10 mouse cellular contexts compared by ENCODE assay signal in genomic region chr19:31530616-31531015, GRCm38 (mm10).
A peak's percentile ranks its signal among the peaks of the same experiment; 100 is the strongest.
DNase-seq lines count a peak whose midpoint lies in the region; ATAC-seq and TF ChIP-seq lines count a peak whose summit lies in the region.
"Had no signal": no experiment of that assay in that cellular context is flagged by ENCODE, and none has a peak within 500 bp of the region (broad histone marks: within the 10 kb centered on the region; RNA-seq: fewer than 3 reads in every experiment).

No protein-coding gene starts in this region.

- no peak overlapping the region for H3K27ac ChIP-seq in liver, adult 2 months (replicated peaks; ENCODE audit: insufficient read depth, low read depth, low read length)
- no peak overlapping the region for H3K27ac ChIP-seq in liver, embryonic 12.5 days
- no peak overlapping the region for H3K27ac ChIP-seq in embryonic facial prominence, embryonic 13.5 days
- H3K27ac ChIP-seq in left cerebral cortex, adult 2 months = no peak overlapping the region
- H3K27ac ChIP-seq: forebrain, embryonic 13.5 days had no signal

- DNase-seq in liver, adult 2 months (ENCODE audit: extremely low read depth, low read depth, low spot score) = peak; percentile 8
- peak; percentile 68 to 70 for DNase-seq in kidney, postnatal 25 days
- DNase-seq in ovary, postnatal 36 days (ENCODE audit: low spot score) = peak; percentile 5
- DNase-seq in left cerebral cortex, adult 2 months (ENCODE audit: extremely low spot score in 1 of 2, low spot score in 2 of 2) = no peak
- DNase-seq in B cell, adult 2 months = no peak
- DNase-seq: right cerebral cortex, postnatal 14 days had no signal

- no peaks in the 10 kb centered on the region for H3K36me3 ChIP-seq in liver, adult 2 months (ENCODE audit: control insufficient read depth, insufficient read depth, low read length)
- no peaks in the 10 kb centered on the region for H3K36me3 ChIP-seq in liver, embryonic 12.5 days
- no peaks in the 10 kb centered on the region for H3K36me3 ChIP-seq in embryonic facial prominence, embryonic 13.5 days

- no peaks in the 10 kb centered on the region for H3K27me3 ChIP-seq in liver, adult 2 months (ENCODE audit: control insufficient read depth, insufficient read depth, low read length)
- no peaks in the 10 kb centered on the region for H3K27me3 ChIP-seq in liver, embryonic 12.5 days (replicated peaks)
- H3K27me3 ChIP-seq in embryonic facial prominence, embryonic 13.5 days = no peaks in the 10 kb centered on the region
- H3K27me3 ChIP-seq: forebrain, embryonic 13.5 days had no signal

- 62% methylated on average over 5 of the region's 5 CpGs for WGBS in liver, adult 2 months
- 56% methylated on average over 5 of the region's 5 CpGs for WGBS in liver, embryonic 12.5 days (ENCODE audit: insufficient replicate concordance)
- 53% methylated on average over 5 of the region's 5 CpGs for WGBS in embryonic facial prominence, embryonic 13.5 days

- no peak overlapping the region for H3K9ac ChIP-seq in liver, adult 2 months (ENCODE audit: low read depth, low read length)
- H3K9ac ChIP-seq in liver, embryonic 12.5 days = no peak overlapping the region
- no peak overlapping the region for H3K9ac ChIP-seq in embryonic facial prominence, embryonic 13.5 days
- H3K9ac ChIP-seq: forebrain, embryonic 13.5 days had no signal

- H3K79me2 ChIP-seq in liver, adult 2 months (ENCODE audit: control insufficient read depth, insufficient read depth, low read length) = no peaks in the 10 kb centered on the region

- H3K4me3 ChIP-seq in liver, adult 2 months (ENCODE audit: insufficient read depth, low read depth, low read length) = no peak overlapping the region
- no peak overlapping the region for H3K4me3 ChIP-seq in liver, embryonic 12.5 days
- H3K4me3 ChIP-seq in embryonic facial prominence, embryonic 13.5 days = no peak overlapping the region
- H3K4me3 ChIP-seq in left cerebral cortex, adult 2 months = no peak overlapping the region
- H3K4me3 ChIP-seq: forebrain, embryonic 13.5 days had no signal

- no peak for TF ChIP-seq CTCF in liver, adult 2 months (IDR thresholded peaks at IDR 0.05; ENCODE audit: low read depth, low read length)
- TF ChIP-seq CTCF in left cerebral cortex, adult 2 months (IDR thresholded peaks at IDR 0.05) = no peak

- ATAC-seq in liver, embryonic 12.5 days = no peak
- ATAC-seq in embryonic facial prominence, embryonic 13.5 days (ENCODE audit: insufficient number of reproducible peaks, insufficient read depth, low FRiP score, low TSS enrichment, low read depth) = no peak
- ATAC-seq in activated CD4-positive, CD25-positive, alpha-beta regulatory T cell, adult 4 months = no peak
- ATAC-seq: forebrain, embryonic 13.5 days had no signal

- no peaks in the 10 kb centered on the region for H3K9me3 ChIP-seq in liver, embryonic 12.5 days (replicated peaks)
- H3K9me3 ChIP-seq in embryonic facial prominence, embryonic 13.5 days = no peaks in the 10 kb centered on the region
- H3K9me3 ChIP-seq: forebrain, embryonic 13.5 days had no signal

- H3K4me1 ChIP-seq in liver, adult 2 months (ENCODE audit: control insufficient read depth, insufficient read depth, low read length) = no peaks in the 10 kb centered on the region
- no peaks in the 10 kb centered on the region for H3K4me1 ChIP-seq in liver, embryonic 12.5 days
- H3K4me1 ChIP-seq in embryonic facial prominence, embryonic 13.5 days = peaks cover 18% of the 10 kb centered on the region
- H3K4me1 ChIP-seq: forebrain, embryonic 13.5 days had no signal

- H3K4me2 ChIP-seq in liver, embryonic 12.5 days = no peak overlapping the region
- H3K4me2 ChIP-seq in embryonic facial prominence, embryonic 13.5 days = peak overlapping the region; percentile 14; the same call in 1 of the 2 replicates
- H3K4me2 ChIP-seq: forebrain, embryonic 13.5 days had no signal

- intact Hi-C loops in left cerebral cortex, adult 2 months (cut with DNase I) = no loop called here

- TF ChIP-seq POLR2A in liver, adult 2 months (IDR thresholded peaks at IDR 0.05; ENCODE audit: extremely low read depth, insufficient read depth, low read length) = no peak

Comparison
In these comparisons a context has a peak if more than half of its experiments do, and no peak if none do; other contexts are left out.
1. DNase-seq: peak in liver, adult 2 months (single experiment), kidney, postnatal 25 days (2 of 2) and ovary, postnatal 36 days (single experiment); none in left cerebral cortex, adult 2 months (0 of 2) and B cell, adult 2 months (0 of 2).